8 mouse cellular contexts compared by ENCODE assay signal in genomic region chr8:83955106-83955957, GRCm38 (mm10). TPM values are rescaled to one million over a fixed set of nuclear protein-coding genes. Genes with fewer than 3 reads are reported as not detected.
DNase-seq lines count a peak whose midpoint lies in the region; ATAC-seq and TF ChIP-seq lines count a peak whose summit lies in the region.

Gene Gm10644, minus strand, starts transcription at chr8:83955205.
Gene Asf1b, plus strand, starts transcription at chr8:83955507.

- no peaks in the 10 kb centered on the region for H3K4me1 ChIP-seq in hindbrain, postnatal 0 days (ENCODE audit: insufficient read depth, low read length)

- no peaks in the 10 kb centered on the region for H3K27me3 ChIP-seq in hindbrain, postnatal 0 days (ENCODE audit: insufficient read depth, low read length)

- peak; percentile 75 for TF ChIP-seq CTCF in gastrocnemius, adult 2 months (IDR thresholded peaks at IDR 0.05)
- peak; percentile 91 for TF ChIP-seq CTCF in hindbrain, postnatal 0 days (IDR thresholded peaks at IDR 0.05; ENCODE audit: low read depth)
- TF ChIP-seq CTCF in left cerebral cortex, adult 2 months (IDR thresholded peaks at IDR 0.05): peak; percentile 85

- DNase-seq in ZHBTc4 (ENCODE audit: low read depth, low spot score): peak; percentile 100
- peak; percentile 98 for DNase-seq in gastrocnemius, adult 2 months
- peak; percentile 100 for DNase-seq in hindbrain, postnatal 0 days (ENCODE audit: low spot score)
- peak; percentile 93 to 98 for DNase-seq in left cerebral cortex, adult 2 months (ENCODE audit: extremely low spot score in 1 of 2, low spot score in 2 of 2)
- DNase-seq in right cerebral cortex, adult 2 months (ENCODE audit: low spot score in 2 of 2): peak; percentile 97 to 99
- peak; percentile 99 for DNase-seq in urinary bladder, postnatal 14 days (ENCODE audit: low spot score)

- intact Hi-C loops in gastrocnemius, adult 2 months (cut with DNase I): loop anchor here (5.0 kb wide), 1 partner anchor 173 kb away; no protein-coding TSS in a partner anchor
- intact Hi-C loops in left cerebral cortex, adult 2 months (cut with DNase I): loop anchor here (1.0 to 5.0 kb wide), 6 partner anchors 17 to 303 kb away; partner anchors contain the start of genes Gipc1, Prkaca and Samd1

- H3K9me3 ChIP-seq in hindbrain, postnatal 0 days (ENCODE audit: low read length): no peaks in the 10 kb centered on the region

- ATAC-seq in common myeloid progenitor, adult 5-6 weeks (replicated peaks; ENCODE audit: low read depth, poor library complexity, severe bottlenecking): peak; percentile 94
- ATAC-seq in hindbrain, postnatal 0 days: peak; percentile 99
- ATAC-seq in megakaryocyte, adult 5-6 weeks (ENCODE audit: poor library complexity, severe bottlenecking): peak; percentile 88

- WGBS in hindbrain, postnatal 0 days: under 1% methylated on average over 70 of the region's 75 CpGs

- H3K4me2 ChIP-seq in hindbrain, postnatal 0 days (ENCODE audit: low read depth, low read length): peak within 1 kb of the TSS; percentile 96

- H3K4me3 ChIP-seq in gastrocnemius, adult 2 months: peak within 1 kb of the TSS; percentile 83
- H3K4me3 ChIP-seq in hindbrain, postnatal 0 days (ENCODE audit: low read length): peak within 1 kb of the TSS; percentile 56
- peak within 1 kb of the TSS; percentile 55 for H3K4me3 ChIP-seq in left cerebral cortex, adult 2 months

- H3K36me3 ChIP-seq in hindbrain, postnatal 0 days (ENCODE audit: insufficient read depth, low read length): no peaks in the 10 kb centered on the region

- peak within 1 kb of the TSS; percentile 89 for H3K27ac ChIP-seq in gastrocnemius, adult 2 months
- H3K27ac ChIP-seq in hindbrain, postnatal 0 days: peak within 1 kb of the TSS; percentile 78
- H3K27ac ChIP-seq in left cerebral cortex, adult 2 months: peak within 1 kb of the TSS; percentile 60; the same call in 1 of the 2 replicates

- peak within 1 kb of the TSS; percentile 50 for H3K9ac ChIP-seq in hindbrain, postnatal 0 days (replicated peaks; ENCODE audit: low read length)

RNA-seq across cellular contexts. Expression of gene Gm10644, which starts in this region (rescaled TPM):
- 0.05 TPM in 1 of 2 replicates, not detected in the other for total RNA-seq in common myeloid progenitor, adult 5-6 weeks (2017)
- total RNA-seq in gastrocnemius, adult 2 months (2021): under 1 TPM; 0.64 to 0.84 TPM
- total RNA-seq in hindbrain, postnatal 0 days (2014; rRNA removed): 0.40 and 1.7 TPM in 2 replicates
- polyA plus RNA-seq in hindbrain, postnatal 0 days (2015; fragmentation: Nextera tagmentation; extraction: Ambion mirVana): 0.43 and 0.56 TPM in 2 replicates
- under 1 TPM; 0.44 to 0.63 TPM for total RNA-seq in left cerebral cortex, adult 2 months (2021)
- 0.09 and 0.31 TPM in 2 replicates for total RNA-seq in megakaryocyte, adult 5-6 weeks (2015)
- 0.40 and 0.94 TPM in 2 replicates for total RNA-seq in megakaryocyte, adult 5-6 weeks (2017)

RNA-seq across cellular contexts. Expression of gene Asf1b, which starts in this region (rescaled TPM):
- 20.7 and 33.8 TPM in 2 replicates for total RNA-seq in common myeloid progenitor, adult 5-6 weeks (2017)
- total RNA-seq in gastrocnemius, adult 2 months (2021): under 1 TPM; 0.23 to 0.42 TPM
- 4.7 and 5.6 TPM in 2 replicates for total RNA-seq in hindbrain, postnatal 0 days (2014; rRNA removed)
- 8.3 and 10.6 TPM in 2 replicates for polyA plus RNA-seq in hindbrain, postnatal 0 days (2015; fragmentation: Nextera tagmentation; extraction: Ambion mirVana)
- under 1 TPM; 0.35 to 0.66 TPM for total RNA-seq in left cerebral cortex, adult 2 months (2021)
- 87.3 and 95.0 TPM in 2 replicates for total RNA-seq in megakaryocyte, adult 5-6 weeks (2015)
- total RNA-seq in megakaryocyte, adult 5-6 weeks (2017): 68.5 and 71.1 TPM in 2 replicates

Comparison
In these comparisons a context has a peak if more than half of its experiments do, and no peak if none do; other contexts are left out.
1. Peak in every context shown above with its lines: DNase-seq, ATAC-seq, H3K4me3 ChIP-seq and H3K27ac ChIP-seq.
2. Peak in DNase-seq, H3K4me3 ChIP-seq and H3K27ac ChIP-seq in gastrocnemius, adult 2 months; RNA of the genes that start here not detected or under 1 TPM.
3. Peak in DNase-seq, H3K4me3 ChIP-seq and H3K27ac ChIP-seq in left cerebral cortex, adult 2 months; RNA of the genes that start here not detected or under 1 TPM.